Mouse (Mus musculus): ENCODE results near the gene Slc25a1. TPM values are rescaled to one million over a fixed set of nuclear protein-coding genes. Genes with fewer than 3 reads are reported as not detected.

The Slc25a1 gene
- polyA plus RNA-seq, 1 experiment, result 199 TPM

DNA sequence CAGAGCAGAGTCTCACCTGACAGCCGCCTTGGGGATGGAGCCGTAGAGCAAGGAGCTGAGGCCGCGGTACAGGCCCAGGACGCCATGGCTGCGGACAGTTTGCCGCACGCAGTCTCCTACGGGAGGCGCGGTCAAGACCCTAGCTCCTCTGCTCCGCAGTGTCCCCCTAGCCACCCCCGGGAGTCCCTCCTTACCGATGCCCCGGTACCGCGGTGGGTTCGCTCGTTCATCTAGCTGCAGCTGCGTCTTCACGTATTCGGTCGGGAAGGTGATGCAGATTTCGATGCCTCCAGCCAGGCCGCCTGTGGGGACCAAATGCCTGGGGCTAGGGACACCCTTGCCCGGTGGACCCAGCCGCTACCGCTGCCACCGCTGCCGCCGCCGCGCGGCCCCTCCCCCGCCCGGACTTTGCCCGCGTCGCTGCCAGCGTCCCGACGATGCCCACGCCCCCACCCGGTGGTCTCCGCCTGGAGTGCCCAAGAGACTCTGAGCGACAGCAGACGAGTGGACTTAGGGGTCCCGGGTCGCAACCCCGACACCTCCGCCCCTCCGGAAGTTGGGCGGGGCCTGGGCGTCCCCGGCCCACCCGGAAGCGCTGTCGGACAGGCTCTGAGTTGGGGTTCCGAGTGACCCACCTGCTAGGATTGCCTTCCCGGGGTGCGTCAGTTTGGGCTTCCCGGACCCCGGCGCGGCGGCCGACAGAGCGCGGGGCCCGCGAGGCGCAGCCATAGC is 502 bp downstream of the Slc25a1 start:
- 1% methylated on average over 66 of the region's 72 CpGs for WGBS

GRCm38 (mm10) chr16:17922163-17922538 is 5.9 kb downstream of the Slc25a1 start:
- no peak for DNase-seq (ENCODE audit: low read depth, low spot score)
- under 1% methylated on average over 14 of the region's 14 CpGs for WGBS

More for the DNA sequence above, 502 bp downstream of the Slc25a1 start:
- DNase-seq (ENCODE audit: low read depth, low spot score), result no peak

DNA sequence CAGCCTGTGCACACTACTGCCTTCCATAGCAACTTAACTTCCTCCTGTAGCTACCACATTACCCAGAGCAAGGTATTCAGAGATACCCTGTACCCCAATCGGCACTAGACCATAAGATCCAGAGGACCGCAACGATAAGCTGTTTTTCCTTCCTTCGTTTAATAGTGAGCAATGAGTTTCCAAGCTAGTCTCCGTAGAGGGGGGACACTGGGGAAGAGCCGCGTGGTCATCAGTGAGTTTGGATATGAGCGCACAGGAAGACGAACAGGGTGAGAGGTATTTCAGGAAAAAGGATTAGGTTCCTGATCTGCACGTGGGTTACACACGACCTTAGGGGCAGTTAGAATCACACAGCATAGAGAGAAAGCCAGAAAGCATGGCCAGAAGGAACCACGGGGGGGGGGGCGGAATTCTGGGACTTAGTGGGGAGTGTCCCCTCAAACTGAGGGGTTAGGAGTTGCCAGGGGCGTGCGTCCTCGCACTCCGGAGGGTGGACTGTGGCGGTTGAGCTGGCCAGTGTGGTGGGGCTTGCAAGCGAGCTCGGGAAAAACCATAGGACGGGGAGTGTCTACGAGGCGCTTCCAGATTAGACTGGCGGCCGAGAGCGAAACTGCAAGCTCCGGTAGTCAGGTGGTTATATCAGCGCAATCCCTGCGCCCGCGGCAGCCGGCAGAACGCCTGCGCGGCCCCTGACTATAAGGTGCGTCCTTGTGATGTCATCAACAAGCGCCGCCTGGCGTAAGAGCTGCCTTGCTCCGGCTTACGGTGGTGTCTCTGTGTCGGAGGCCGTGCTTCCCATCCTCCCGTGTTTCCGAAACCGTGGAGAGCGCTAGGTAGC is 6.5 kb downstream of the Slc25a1 start:
- peak; percentile 85 for DNase-seq (ENCODE audit: low read depth, low spot score)
- under 1% methylated on average over 47 of the region's 47 CpGs for WGBS

GRCm38 (mm10) chr16:17920586-17920985 is 7.4 kb downstream of the Slc25a1 start:
- DNase-seq (ENCODE audit: low read depth, low spot score), result no peak
- 47% methylated on average over 20 of the region's 20 CpGs for WGBS

DNA sequence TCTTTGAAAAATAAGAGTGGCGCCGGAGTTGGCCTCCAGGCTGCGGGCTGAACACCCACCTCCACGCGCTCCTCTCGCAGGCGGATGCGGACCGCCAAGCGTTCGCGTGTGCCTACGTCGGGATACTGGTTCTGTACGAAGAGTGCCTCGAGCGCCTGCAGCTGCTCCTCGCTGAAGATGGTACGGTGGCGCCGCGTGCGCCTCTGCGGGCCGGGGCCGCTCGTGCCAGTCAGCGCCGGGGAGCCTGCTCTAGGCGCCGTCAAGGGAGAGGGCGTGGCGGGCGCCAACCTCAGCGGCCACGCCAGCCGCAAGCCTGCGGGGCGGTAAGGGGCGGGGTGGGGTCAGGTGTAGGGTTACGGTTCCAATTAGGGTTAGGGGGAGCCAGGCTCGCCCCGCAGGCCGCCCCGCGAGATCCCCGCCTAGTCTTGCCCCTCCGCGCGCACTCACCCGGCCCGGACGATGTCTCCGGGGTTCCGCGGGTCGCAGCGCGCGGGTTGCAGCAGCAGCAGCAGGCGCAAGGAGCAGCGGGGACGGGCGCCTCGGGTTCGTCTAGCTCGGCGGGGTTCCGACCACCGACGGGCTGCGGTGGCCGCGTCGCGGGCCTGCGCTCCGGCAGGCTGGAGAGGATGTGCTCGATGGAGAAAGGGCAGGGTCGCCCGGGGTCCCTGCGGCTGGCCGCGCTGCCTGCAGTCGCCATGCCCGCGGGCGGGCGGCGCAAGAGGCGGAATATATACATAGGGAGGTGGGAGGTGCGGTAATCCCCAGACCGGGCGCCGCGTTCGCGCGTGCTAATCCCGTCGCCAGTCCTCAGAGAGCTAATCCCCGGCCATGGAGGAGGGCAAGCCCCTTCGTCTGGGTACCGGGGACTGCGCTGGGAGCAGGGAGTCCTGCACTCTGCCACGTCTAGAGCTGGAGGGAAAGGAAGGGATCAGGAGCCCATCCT is 13.4 kb downstream of the Slc25a1 start, which contains the start of gene Gsc2:
TSS of gene Gsc2 (minus strand) at position 753 of the 943 bp plus-strand sequence.
- DNase-seq (ENCODE audit: low read depth, low spot score), result no peak
- 1% methylated on average over 105 of the region's 106 CpGs for WGBS

DNA sequence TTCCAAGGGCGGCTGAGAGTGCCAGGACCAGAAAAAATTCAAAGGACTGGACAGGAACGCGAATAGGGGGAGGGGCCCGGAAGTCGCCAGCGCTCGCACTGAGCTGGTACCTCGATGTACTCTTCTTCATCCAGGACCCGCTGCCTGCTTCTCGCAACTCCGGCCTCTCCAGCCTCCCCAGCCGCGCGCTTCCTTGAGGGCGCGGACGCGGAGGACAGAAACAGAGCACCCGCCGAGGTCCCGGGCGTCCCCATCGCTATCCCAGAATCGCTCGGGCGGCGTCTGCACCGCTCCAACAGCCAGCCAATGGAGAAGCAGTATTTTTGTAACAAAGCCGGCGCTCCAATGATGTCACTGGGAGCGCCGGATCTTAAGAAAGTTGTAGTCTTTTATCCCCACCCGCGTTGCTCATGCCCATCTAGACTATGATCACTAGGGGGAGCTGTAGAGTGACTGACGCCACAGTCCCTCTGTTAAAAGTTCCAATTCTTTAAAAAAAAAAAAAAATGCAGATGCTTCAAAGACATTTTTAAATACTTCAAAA is 16.9 kb downstream of the Slc25a1 start, which contains the start of gene Ess2:
TSS of gene Ess2 (minus strand) at position 297 of the 544 bp plus-strand sequence.
- DNase-seq (ENCODE audit: low read depth, low spot score), result peak; percentile 99
- under 1% methylated on average over 35 of the region's 35 CpGs for WGBS

GRCm38 (mm10) chr16:17898462-17898861 is 29.6 kb downstream of the Slc25a1 start, which contains the start of the genes Dgcr2 and Tssk2:
Gene Dgcr2 (minus strand): TSS chr16:17898562.
Gene Tssk2 (plus strand): TSS chr16:17898637.
- DNase-seq (ENCODE audit: low read depth, low spot score), result no peak
- WGBS, result 93% methylated on average over 14 of the region's 14 CpGs

GRCm38 (mm10) chr16:17896091-17896490 is 31.9 kb downstream of the Slc25a1 start:
- no peak for DNase-seq (ENCODE audit: low read depth, low spot score)

- 87% methylated on average over 2 of the region's 2 CpGs for WGBS
- no peak for DNase-seq (ENCODE audit: low read depth, low spot score)
Measured at GRCm38 (mm10) chr16:17893923-17894322, 34.1 kb downstream of the Slc25a1 start, which contains the start of gene Tssk1. Gene Tssk1 (plus strand): TSS chr16:17894223.

GRCm38 (mm10) chr16:17892606-17893005 is 35.4 kb downstream of the Slc25a1 start:
- WGBS, result 14% methylated on average over 3 of the region's 3 CpGs
- DNase-seq (ENCODE audit: low read depth, low spot score), result no peak

- peak; percentile 91 for DNase-seq (ENCODE audit: low read depth, low spot score)
- WGBS, result under 1% methylated on average over 38 of the region's 38 CpGs
Measured at GRCm38 (mm10) chr16:17891567-17891959, 36.5 kb downstream of the Slc25a1 start, which contains the start of gene Gm20518. Gene Gm20518 (minus strand): TSS chr16:17891671.

DNA sequence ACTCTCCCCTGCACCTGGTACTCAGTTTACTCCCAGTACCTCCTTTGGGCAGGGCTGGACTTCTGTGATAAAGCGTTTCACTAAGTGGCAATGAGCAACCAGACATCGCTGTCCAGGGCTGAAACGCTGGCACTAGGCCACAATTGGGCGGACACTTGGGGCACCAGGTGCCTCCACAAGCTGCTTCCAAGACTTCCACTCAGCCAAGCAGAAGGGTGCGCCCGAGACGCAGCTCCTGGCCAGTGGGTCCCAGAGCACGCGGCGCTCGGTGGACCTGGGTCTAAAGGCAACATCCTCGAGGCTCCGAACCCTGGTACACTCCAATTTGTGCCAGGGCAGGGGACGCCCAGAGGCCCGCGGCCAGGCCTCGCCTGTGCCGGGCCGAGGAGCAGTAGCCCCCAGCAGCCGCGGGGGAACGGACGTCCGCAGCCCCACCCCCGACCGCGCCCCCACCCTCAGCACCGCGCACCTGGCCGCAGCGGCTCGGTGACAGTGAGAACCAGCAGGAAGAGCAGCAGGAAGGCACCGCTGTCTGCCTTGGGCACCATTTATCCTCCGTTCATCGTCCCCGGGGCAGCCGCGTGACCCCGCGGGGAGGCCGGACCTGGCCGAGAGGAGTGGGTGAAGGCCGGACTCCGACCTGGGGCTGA is 37.0 kb downstream of the Slc25a1 start:
- WGBS, result under 1% methylated on average over 44 of the region's 44 CpGs
- peak; percentile 89 for DNase-seq (ENCODE audit: low read depth, low spot score)

DNA sequence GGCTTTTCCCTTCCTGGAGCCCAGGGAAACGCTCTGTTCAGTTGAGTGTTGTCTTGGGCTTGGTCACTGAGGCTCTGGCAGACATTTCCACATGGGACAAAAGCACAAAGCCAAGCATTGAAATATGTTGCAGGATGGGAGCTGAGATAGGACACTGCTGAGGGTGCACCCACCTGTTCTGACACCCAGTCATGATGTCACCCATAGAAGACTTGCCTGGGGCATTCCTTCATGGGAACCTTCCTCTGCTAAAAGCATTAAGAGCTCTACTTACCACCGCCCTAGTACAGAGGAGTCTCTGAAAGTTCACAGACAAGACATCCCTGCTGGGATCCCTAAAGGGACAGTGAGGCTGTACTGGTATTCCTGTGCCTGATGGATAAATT is 37.7 kb downstream of the Slc25a1 start:
- WGBS, result 21% methylated on average over 2 of the region's 2 CpGs
- DNase-seq (ENCODE audit: low read depth, low spot score), result no peak

DNA sequence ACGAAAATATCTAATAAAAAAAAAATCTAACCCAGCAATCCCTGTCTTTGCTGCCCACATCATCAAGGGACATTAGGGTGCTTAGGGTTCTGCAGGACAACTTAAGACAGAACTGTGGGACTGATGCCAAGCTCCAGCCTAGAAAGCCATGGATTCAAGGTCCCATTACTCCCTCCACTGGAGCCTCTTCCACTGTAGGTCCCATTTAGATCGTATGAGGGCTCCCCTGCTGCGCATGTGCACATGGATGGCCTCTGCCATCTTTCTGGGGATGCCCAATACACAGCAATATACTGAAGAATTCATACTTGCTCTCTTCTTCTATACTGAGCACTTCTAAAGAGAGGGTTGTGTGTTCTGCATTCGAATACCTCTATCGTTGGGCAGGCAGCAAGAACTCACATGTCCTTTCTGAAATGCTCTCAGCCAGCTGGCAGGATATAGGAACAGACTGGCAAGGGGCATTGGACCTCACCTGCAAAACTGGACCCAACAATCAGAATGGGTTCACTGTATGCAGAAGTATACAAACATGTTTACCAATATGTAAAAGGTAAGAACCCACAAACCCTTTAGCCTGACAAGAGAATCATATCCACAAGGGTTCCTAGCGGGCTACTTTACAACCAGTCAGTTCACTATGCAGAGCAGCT is 38.2 kb downstream of the Slc25a1 start:
- 57% methylated on average over 6 of the region's 6 CpGs for WGBS
- DNase-seq (ENCODE audit: low read depth, low spot score), result no peak

- no peak for DNase-seq (ENCODE audit: low read depth, low spot score)
- 52% methylated on average over 6 of the region's 6 CpGs for WGBS
Measured at GRCm38 (mm10) chr16:17884116-17884515, 43.9 kb downstream of the Slc25a1 start.

GRCm38 (mm10) chr16:17882196-17882595 is 45.8 kb downstream of the Slc25a1 start:
- DNase-seq (ENCODE audit: low read depth, low spot score), result no peak

- 81% methylated on average over 4 of the region's 4 CpGs for WGBS
- no peak for DNase-seq (ENCODE audit: low read depth, low spot score)
Measured at GRCm38 (mm10) chr16:17879571-17879970, 48.4 kb downstream of the Slc25a1 start.

DNA sequence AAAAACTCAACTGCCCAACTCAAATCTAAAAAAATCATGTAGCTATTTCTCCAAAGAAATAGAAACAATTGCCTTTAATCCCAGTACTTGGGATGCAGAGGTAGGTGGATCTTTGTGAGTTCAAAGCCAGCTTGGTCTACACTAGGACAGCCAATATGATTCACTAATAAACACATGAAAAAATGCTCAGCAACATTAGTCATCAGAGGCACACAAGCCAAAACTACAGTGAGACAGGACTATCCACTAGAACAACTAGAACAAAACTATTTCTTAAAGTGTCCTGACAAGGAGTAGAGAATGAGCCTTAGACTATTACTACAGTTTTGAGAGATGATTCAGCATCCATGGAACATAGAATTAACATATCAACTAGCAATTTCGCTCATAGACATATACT is 51.9 kb downstream of the Slc25a1 start:
- no peak for DNase-seq (ENCODE audit: low read depth, low spot score)
- 98% methylated on average over 1 of the region's 1 CpGs for WGBS

Measured in large intestine, adult 2 months (tissue).